Mouse (Mus musculus) small intestine, adult 2 months (tissue): ENCODE measurements around the gene 4930563M21Rik.

ENCODE experiments used
- CTCF ChIP-seq: fragments of 200-500 bp; IDR thresholded peaks from 2 replicates; pipeline ENCODE4 v1.5.1; 2012; ENCODE audit warnings: low read depth, mild to moderate bottlenecking, control low read depth, inconsistent platforms, low read length, moderate library complexity, mixed read lengths; ENCODE audit not compliant: insufficient replicate concordance, insufficient read length; ENCODE audit errors: extremely low read depth
- POLR2A ChIP-seq: fragments of 200-500 bp; IDR thresholded peaks from 2 replicates; pipeline ENCODE4 v1.6.1; 2012; ENCODE audit warnings: low read depth, mild to moderate bottlenecking, control low read depth, inconsistent platforms, low read length, moderate library complexity

GRCm38 (mm10) chr9:55916751-55917150, 93.6 kb downstream of the 4930563M21Rik start:
- TF ChIP-seq CTCF (no peak), POLR2A (no peak)
